Mouse (Mus musculus): ENCODE data around the gene Kank3. TPM values are rescaled to one million over a fixed set of nuclear protein-coding genes. Genes with fewer than 3 reads are reported as not detected.

Gene Kank3
- polyA plus RNA-seq, 1 experiment: 5.6 TPM

GRCm38 (mm10) chr17:33842966-33843795 lies 32.9 kb downstream of the Kank3 start, which contains the start of gene Cd320:
TSS of gene Cd320 (plus strand) at chr17:33843091.
- peaks cover 3% of the 10 kb centered on the region; the same call in 1 of the 2 replicates for H3K4me1 ChIP-seq (ENCODE audit: control insufficient read depth, insufficient read depth, low read length)
- peak within 1 kb of the TSS; percentile 65 for H3K4me3 ChIP-seq (ENCODE audit: insufficient read depth, low read length)
- no peak within 1 kb of the TSS for H3K27ac ChIP-seq (ENCODE audit: insufficient read depth, low read length)
- TF ChIP-seq CTCF (IDR thresholded peaks at IDR 0.05; ENCODE audit: borderline replicate concordance, insufficient read depth, low read length): no peak
- TF ChIP-seq POLR2A (IDR thresholded peaks at IDR 0.05; ENCODE audit: low read depth, low read length): peak; percentile 74

GRCm38 (mm10) chr17:33844196-33844595 lies 33.9 kb downstream of the Kank3 start:
- Histone ChIP-seq H3K4me1 (ENCODE audit: control insufficient read depth, insufficient read depth, low read length) (peaks cover 3% of the 10 kb centered on the region; the same call in 1 of the 2 replicates), H3K4me3 (ENCODE audit: insufficient read depth, low read length) (peak overlapping the region; percentile 65; the same call in 1 of the 2 replicates), H3K27ac (ENCODE audit: insufficient read depth, low read length) (no peak overlapping the region)
- TF ChIP-seq CTCF (IDR thresholded peaks at IDR 0.05; ENCODE audit: borderline replicate concordance, insufficient read depth, low read length) (no peak), POLR2A (IDR thresholded peaks at IDR 0.05; ENCODE audit: low read depth, low read length) (no peak)

GRCm38 (mm10) chr17:33848139-33848538 lies 37.8 kb downstream of the Kank3 start:
- Histone ChIP-seq H3K4me1 (ENCODE audit: control insufficient read depth, insufficient read depth, low read length) (peaks cover 3% of the 10 kb centered on the region; the same call in 1 of the 2 replicates), H3K27ac (ENCODE audit: insufficient read depth, low read length) (no peak overlapping the region), H3K4me3 (ENCODE audit: insufficient read depth, low read length) (no peak overlapping the region)
- no peak for TF ChIP-seq CTCF (IDR thresholded peaks at IDR 0.05; ENCODE audit: borderline replicate concordance, insufficient read depth, low read length)
- no peak for TF ChIP-seq POLR2A (IDR thresholded peaks at IDR 0.05; ENCODE audit: low read depth, low read length)

- Histone ChIP-seq H3K27ac (ENCODE audit: insufficient read depth, low read length) (no peak overlapping the region), H3K4me1 (ENCODE audit: control insufficient read depth, insufficient read depth, low read length) (no peaks in the 10 kb centered on the region), H3K4me3 (ENCODE audit: insufficient read depth, low read length) (no peak overlapping the region)
- TF ChIP-seq CTCF (IDR thresholded peaks at IDR 0.05; ENCODE audit: borderline replicate concordance, insufficient read depth, low read length) (no peak), POLR2A (IDR thresholded peaks at IDR 0.05; ENCODE audit: low read depth, low read length) (no peak)
Observed at GRCm38 (mm10) chr17:33851331-33851730, 41.0 kb downstream of the Kank3 start.

GRCm38 (mm10) chr17:33857816-33858215 lies 47.5 kb downstream of the Kank3 start:
- Histone ChIP-seq H3K4me3 (ENCODE audit: insufficient read depth, low read length) (no peak overlapping the region), H3K4me1 (ENCODE audit: control insufficient read depth, insufficient read depth, low read length) (no peaks in the 10 kb centered on the region), H3K27ac (ENCODE audit: insufficient read depth, low read length) (no peak overlapping the region)
- TF ChIP-seq POLR2A (IDR thresholded peaks at IDR 0.05; ENCODE audit: low read depth, low read length) (no peak), CTCF (IDR thresholded peaks at IDR 0.05; ENCODE audit: borderline replicate concordance, insufficient read depth, low read length) (no peak)

GRCm38 (mm10) chr17:33865330-33866030 lies 55.2 kb downstream of the Kank3 start:
- H3K4me1 ChIP-seq (ENCODE audit: control insufficient read depth, insufficient read depth, low read length): no peaks in the 10 kb centered on the region
- H3K27ac ChIP-seq (ENCODE audit: insufficient read depth, low read length): no peak overlapping the region
- TF ChIP-seq POLR2A (IDR thresholded peaks at IDR 0.05; ENCODE audit: low read depth, low read length): no peak
- H3K4me3 ChIP-seq (ENCODE audit: insufficient read depth, low read length): no peak overlapping the region

Other genes with a start within 250 kb of the Kank3 start
- gene Zfp414, start 181.4 kb upstream of the Kank3 start, polyA plus RNA-seq (2011; ENCODE audit: insufficient read length, low read depth, missing spikeins): 34.1 and 40.4 TPM in 2 replicates
- not detected in 2 replicates for gene Pram1, start 172.5 kb upstream of the Kank3 start, polyA plus RNA-seq (2011; ENCODE audit: insufficient read length, low read depth, missing spikeins)
- 367 and 434 TPM in 2 replicates for gene Hnrnpm, start 123.7 kb upstream of the Kank3 start, polyA plus RNA-seq (2011; ENCODE audit: insufficient read length, low read depth, missing spikeins)
- gene March2, start 91.8 kb upstream of the Kank3 start, polyA plus RNA-seq (2011; ENCODE audit: insufficient read length, low read depth, missing spikeins): 28.8 and 30.4 TPM in 2 replicates
- 78.2 and 87.3 TPM in 2 replicates for gene Rab11b, start 50.0 kb upstream of the Kank3 start, polyA plus RNA-seq (2011; ENCODE audit: insufficient read length, low read depth, missing spikeins)
- gene Angptl4, start 28.7 kb upstream of the Kank3 start, polyA plus RNA-seq (2011; ENCODE audit: insufficient read length, low read depth, missing spikeins): 9.1 and 11.7 TPM in 2 replicates
- 2,068 and 2,223 TPM in 2 replicates for gene Rps28, start 14.0 kb downstream of the Kank3 start, polyA plus RNA-seq (2011; ENCODE audit: insufficient read length, low read depth, missing spikeins)
- gene Ndufa7, start 14.1 kb downstream of the Kank3 start, polyA plus RNA-seq (2011; ENCODE audit: insufficient read length, low read depth, missing spikeins): 212 and 232 TPM in 2 replicates
- 15.8 and 20.3 TPM in 2 replicates for gene Cd320, start 32.6 kb downstream of the Kank3 start, polyA plus RNA-seq (2011; ENCODE audit: insufficient read length, low read depth, missing spikeins)
- not detected in 2 replicates for gene Gm7029, start 63.3 kb downstream of the Kank3 start, polyA plus RNA-seq (2011; ENCODE audit: insufficient read length, low read depth, missing spikeins)
- gene Kifc1, start 80.1 kb downstream of the Kank3 start, polyA plus RNA-seq (2011; ENCODE audit: insufficient read length, low read depth, missing spikeins): 41.9 and 63.1 TPM in 2 replicates
- not detected in 2 replicates for gene Platr17, start 94.6 kb downstream of the Kank3 start, polyA plus RNA-seq (2011; ENCODE audit: insufficient read length, low read depth, missing spikeins)
- 23.3 and 26.6 TPM in 2 replicates for gene Daxx, start 98.9 kb downstream of the Kank3 start, polyA plus RNA-seq (2011; ENCODE audit: insufficient read length, low read depth, missing spikeins)
- 61.4 and 91.2 TPM in 2 replicates for gene Tapbp, start 105.4 kb downstream of the Kank3 start, polyA plus RNA-seq (2011; ENCODE audit: insufficient read length, low read depth, missing spikeins)
- 20.3 and 22.2 TPM in 2 replicates for gene Zbtb22, start 105.4 kb downstream of the Kank3 start, polyA plus RNA-seq (2011; ENCODE audit: insufficient read length, low read depth, missing spikeins)
- 36.1 and 45.1 TPM in 2 replicates for gene Rgl2, start 119.0 kb downstream of the Kank3 start, polyA plus RNA-seq (2011; ENCODE audit: insufficient read length, low read depth, missing spikeins)
- 80.7 and 87.8 TPM in 2 replicates for gene Pfdn6, start 129.8 kb downstream of the Kank3 start, polyA plus RNA-seq (2011; ENCODE audit: insufficient read length, low read depth, missing spikeins)
- gene Wdr46, start 130.1 kb downstream of the Kank3 start, polyA plus RNA-seq (2011; ENCODE audit: insufficient read length, low read depth, missing spikeins): 20.3 and 20.5 TPM in 2 replicates
- gene B3galt4, start 141.0 kb downstream of the Kank3 start, polyA plus RNA-seq (2011; ENCODE audit: insufficient read length, low read depth, missing spikeins): 2.3 and 3.6 TPM in 2 replicates
- 34.0 and 35.7 TPM in 2 replicates for gene Vps52, start 145.3 kb downstream of the Kank3 start, polyA plus RNA-seq (2011; ENCODE audit: insufficient read length, low read depth, missing spikeins)
- gene Rps18, start 145.5 kb downstream of the Kank3 start, polyA plus RNA-seq (2011; ENCODE audit: insufficient read length, low read depth, missing spikeins): 1,572 and 1,668 TPM in 2 replicates
- 131 and 166 TPM in 2 replicates for gene H2-K1, start 189.8 kb downstream of the Kank3 start, polyA plus RNA-seq (2011; ENCODE audit: insufficient read length, low read depth, missing spikeins)
- gene Ring1, start 214.2 kb downstream of the Kank3 start, polyA plus RNA-seq (2011; ENCODE audit: insufficient read length, low read depth, missing spikeins): 12.2 and 13.8 TPM in 2 replicates
- 16.7 and 16.9 TPM in 2 replicates for gene H2-Ke6, start 217.5 kb downstream of the Kank3 start, polyA plus RNA-seq (2011; ENCODE audit: insufficient read length, low read depth, missing spikeins)
- gene Slc39a7, start 221.2 kb downstream of the Kank3 start, polyA plus RNA-seq (2011; ENCODE audit: insufficient read length, low read depth, missing spikeins): 181 and 191 TPM in 2 replicates
- 24.8 and 26.1 TPM in 2 replicates for gene Rxrb, start 221.3 kb downstream of the Kank3 start, polyA plus RNA-seq (2011; ENCODE audit: insufficient read length, low read depth, missing spikeins)
- 0.37 and 0.45 TPM in 2 replicates for gene Col11a2, start 228.9 kb downstream of the Kank3 start, polyA plus RNA-seq (2011; ENCODE audit: insufficient read length, low read depth, missing spikeins)

Measured in embryonic fibroblast, embryonic 13.5 days (primary cell).